Mouse (Mus musculus) B cell, adult 2 months (primary cell): Measurements from ENCODE around the gene Snapin.

Experiments used
- DNase-seq, 2 experiments: peaks; one replicate each; pipeline ENCODE4 v3.0.0; 2022

Snapin gene

GRCm38 (mm10) chr3:90490696-90491256 lies at the start of gene Snapin:
Gene Snapin (minus strand): TSS chr3:90491033.
- DNase-seq, result peak; percentile 96

- DNase-seq, result no peak
Observed at GRCm38 (mm10) chr3:90537905-90538296, 47.1 kb upstream of the Snapin start.

DNA sequence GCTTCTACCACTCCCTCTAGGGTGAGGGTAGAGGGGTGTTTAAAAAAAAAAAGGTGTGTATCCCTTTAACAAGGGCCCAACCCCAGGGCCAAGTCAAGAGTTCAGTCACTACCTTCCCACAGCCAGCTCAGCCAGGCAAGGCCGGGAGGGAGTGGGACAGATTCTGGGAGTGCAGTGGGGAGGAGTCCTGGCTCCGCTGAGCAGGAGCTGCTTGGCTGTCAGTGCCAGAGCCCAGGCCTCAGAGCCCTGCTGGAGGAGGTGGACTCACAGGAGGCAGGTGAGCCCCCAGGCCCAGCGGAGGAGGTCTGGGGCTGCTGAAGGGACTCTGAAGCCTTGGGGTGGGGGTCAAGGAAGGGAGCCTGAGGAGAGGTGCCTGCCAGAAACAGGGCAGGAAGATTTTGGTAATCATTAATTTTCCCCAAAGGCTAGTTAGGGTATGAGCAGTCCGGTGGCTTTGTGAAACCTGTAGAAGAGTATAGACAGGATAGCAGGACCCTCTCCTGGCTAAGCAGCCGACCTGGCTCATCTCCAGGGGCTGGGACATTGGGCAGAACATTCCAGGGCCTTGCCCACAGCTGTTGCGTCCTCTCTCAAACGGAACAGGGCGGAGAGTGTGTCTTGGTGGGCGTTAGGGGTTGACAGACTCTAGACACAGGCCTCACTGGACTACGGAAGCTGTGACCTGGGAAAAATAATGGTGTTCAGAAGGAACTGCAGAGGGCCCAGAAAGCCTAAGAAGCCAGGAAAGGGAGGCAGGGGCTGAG lies 46.5 kb upstream of the Snapin start, which contains the start of gene S100a16:
Gene S100a16, plus strand, starts transcription at position 114 of the 764 bp plus-strand sequence.
- no peak for DNase-seq

DNA sequence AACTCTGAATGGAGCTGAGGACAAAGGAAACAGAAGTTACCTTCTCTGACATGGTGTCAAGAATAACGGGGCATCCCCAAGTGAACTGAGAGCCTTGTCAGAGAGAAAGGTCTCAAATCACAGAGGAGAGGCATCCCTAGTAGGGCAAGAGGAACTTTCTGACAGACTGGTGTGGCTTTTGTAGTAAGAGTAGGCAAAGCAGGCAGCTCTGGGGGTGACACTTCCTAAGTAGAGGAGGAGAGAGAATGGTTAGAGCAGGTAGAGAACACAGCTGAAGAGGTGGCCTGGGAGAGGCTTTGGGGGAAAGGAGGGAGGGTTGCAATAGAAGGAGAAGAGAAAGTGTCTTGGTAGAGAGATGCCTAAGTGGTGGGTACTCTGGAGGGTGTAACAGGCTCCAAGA lies 44.6 kb upstream of the Snapin start:
- no peak for DNase-seq

DNA sequence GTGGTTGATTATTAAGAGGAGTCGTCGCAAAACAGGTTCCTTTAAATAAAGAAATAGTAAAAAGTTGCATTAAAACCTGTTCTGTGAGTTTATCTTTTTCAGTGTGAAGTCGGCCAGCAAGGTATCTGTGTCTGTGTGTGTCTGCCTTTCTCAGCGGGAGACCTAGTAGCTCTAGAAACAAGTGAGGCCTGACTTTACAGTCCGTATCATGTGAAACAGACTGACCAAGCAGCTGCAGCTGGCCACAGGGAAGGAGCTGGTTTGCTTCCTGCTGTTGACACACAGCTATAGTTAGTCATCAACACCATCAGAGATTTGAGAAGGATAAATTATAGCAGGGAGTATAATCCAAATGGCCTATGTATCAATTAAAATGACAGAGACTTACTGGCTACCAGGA lies 40.9 kb upstream of the Snapin start:
- no peak for DNase-seq

- DNase-seq, result no peak
Observed at GRCm38 (mm10) chr3:90527291-90527873, 36.5 kb upstream of the Snapin start.

DNA sequence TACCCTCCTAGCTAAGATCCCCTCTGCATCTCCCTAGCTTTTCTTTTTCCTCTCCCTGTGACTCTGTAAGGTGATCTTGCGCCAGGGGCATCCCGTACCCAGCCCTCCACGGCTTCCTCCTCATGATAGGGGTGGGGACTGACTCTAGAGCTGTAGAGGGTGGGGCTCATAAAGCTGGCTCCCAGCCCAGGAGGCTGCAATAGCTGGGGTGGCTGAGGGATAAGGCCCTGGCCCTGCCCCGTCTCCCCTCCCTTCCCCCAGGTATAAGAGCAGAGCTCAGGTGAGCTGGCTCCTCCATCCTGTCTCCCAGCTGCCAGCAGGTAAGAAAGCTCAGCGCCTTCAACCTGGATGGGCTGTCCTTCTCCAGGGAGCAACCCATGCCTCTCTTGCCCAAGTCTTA lies 35.7 kb upstream of the Snapin start, which contains the start of gene S100a14:
Gene S100a14, plus strand, starts transcription at position 277 of the 400 bp plus-strand sequence.
- no peak for DNase-seq

DNA sequence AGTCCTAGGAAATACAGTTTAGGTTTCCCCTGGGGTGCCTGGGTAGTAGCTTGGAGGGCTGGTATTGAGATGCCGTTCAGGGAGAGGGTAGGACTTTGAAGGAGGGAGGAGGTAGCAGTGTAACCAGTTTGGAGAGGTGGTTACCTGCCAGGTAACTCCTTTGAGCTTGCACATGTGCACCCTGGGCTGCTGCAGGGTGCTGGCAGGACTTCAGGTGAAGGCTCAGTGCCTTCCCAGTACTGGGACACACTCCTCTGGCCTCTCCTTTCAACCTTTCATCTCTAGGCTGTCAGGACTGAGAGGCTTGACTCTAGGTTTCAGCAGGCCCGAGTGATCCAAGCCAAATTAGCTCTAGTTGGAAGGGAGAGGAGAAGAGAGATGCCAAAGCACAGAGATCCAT lies 35.2 kb upstream of the Snapin start:
- DNase-seq, result no peak

GRCm38 (mm10) chr3:90525421-90525820 lies 34.6 kb upstream of the Snapin start:
- DNase-seq, result peak; percentile 32 to 43

DNA sequence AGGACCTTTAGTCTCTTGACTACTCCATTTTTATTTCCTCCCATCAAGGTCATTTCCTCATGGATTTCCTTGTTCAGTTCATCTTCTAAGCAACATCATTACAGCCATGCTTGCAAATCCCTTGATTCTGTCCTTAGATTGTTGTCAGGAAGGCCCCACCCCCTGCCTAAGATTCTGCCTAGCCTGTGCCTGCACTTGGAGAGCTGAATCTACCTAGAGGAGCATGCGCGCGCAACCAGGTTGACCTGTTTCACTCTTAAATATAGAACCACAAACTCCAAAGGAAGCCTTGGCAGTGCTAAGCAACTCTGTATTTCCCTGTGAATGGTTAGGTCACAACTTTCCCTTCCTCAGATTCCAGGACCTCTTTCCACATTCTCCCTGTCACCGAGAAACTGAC lies 26.9 kb upstream of the Snapin start:
- DNase-seq, result no peak

GRCm38 (mm10) chr3:90515789-90516188 lies 25.0 kb upstream of the Snapin start:
- DNase-seq, result no peak

DNA sequence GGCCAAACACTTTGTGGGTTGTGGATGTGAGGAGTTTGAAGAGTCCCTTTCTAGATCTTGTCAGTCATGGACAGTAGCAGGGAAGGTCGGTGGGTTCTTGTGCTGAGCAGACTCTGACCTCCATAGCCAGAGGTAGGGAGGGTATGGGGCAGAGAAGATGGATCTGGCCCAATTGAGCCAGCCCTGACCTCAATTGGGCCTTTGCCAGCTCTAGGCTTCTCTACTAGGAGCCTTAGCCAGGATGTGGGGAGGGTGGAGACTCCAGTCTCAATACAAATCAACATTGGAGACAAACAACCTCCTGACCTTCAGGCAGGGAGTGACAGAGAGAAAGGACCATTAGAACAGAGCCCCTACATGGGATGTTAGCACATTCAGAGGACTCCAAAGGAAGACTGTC lies 24.4 kb upstream of the Snapin start:
- no peak for DNase-seq

GRCm38 (mm10) chr3:90514691-90515090 lies 23.9 kb upstream of the Snapin start:
- peak; percentile 57 to 60 for DNase-seq

DNA sequence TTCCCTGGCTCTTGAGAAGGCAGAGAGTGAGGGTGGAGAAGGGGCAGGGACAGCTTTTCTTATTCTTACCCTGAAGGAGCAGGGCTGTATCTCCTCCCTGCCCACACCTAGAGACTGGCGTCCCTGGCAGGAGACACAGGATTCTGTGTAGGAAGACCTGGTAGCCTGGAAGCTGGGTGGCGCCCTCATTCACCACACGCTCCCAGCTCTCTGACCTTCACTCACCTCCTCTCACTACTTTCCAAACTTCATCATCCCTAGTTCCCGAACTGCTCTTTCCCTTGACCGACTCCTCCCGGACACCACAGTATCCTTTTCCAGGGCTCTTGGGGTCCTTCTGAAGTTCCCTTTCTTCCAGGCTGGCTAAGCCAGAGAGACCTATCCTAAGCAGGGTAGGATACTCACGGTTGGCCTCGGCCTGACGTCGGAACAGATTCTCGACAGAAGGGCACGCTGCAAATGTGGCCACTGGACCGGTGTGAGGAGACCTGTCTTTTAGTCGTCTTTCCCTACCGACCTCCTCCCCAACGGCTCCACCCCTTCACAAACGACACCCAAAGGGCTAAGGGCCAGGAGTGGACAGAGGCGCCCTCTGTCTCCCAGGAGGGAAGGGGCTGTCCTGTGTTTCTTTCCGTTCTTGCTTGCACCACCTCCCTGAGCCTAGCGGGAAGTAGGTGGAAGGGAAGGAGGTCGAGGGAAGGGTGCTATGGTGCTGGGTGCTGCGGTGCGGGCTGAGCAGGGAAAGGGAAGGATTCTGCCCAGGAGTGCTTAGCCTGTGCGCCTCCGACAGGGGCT lies 23.2 kb upstream of the Snapin start, which contains the start of the genes S100a1 and S100a13:
Gene S100a1, minus strand, starts transcription at position 597 of the 795 bp plus-strand sequence.
Gene S100a13, plus strand, starts transcription at position 640 of the 795 bp plus-strand sequence.
- DNase-seq, result peak; percentile 27 to 30

- no peak for DNase-seq
Observed at GRCm38 (mm10) chr3:90512948-90513642, 22.3 kb upstream of the Snapin start.

GRCm38 (mm10) chr3:90512276-90512675 lies 21.4 kb upstream of the Snapin start:
- no peak for DNase-seq

- no peak for DNase-seq
Observed at GRCm38 (mm10) chr3:90509747-90510123, 18.9 kb upstream of the Snapin start.

DNA sequence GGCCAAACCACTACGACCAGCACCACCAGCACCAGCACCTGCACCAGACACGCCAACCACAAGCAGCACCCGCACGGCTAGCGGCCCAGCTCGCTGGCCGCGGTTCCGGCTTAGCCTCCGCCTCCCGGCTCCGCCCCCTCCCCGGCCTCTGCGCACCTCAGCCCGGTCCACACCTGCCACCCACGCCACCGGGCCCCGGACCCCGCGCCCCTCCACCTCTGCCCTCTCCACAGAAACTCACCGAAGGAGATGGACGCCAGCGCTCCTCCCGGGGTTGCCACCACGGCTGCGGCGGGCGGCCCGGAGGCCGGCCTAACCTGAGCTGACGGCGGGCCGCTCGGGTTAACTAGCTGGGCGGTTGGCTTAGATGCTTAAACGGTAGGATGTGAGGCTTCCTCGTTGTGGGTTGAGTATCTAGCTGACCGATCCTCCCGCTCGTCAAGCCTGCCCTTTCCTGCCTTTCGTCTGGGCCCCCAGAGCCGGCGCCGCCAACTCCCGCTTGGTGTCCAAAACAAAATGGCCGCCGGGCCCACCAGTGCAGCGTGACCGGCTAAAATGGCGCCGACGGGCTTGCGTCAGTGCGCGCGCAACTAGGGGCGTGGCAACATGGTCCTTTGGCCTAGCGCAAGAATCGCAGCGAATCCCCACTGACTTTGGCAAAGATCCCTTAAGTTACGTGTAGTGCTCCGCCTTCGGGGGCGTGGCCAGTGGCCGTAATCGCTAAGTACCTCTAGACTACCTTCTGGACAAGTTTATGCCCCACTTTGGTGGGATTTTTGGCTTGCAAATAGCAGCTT lies 18.3 kb upstream of the Snapin start, which contains the start of gene Chtop:
Gene Chtop, minus strand, starts transcription at position 549 of the 797 bp plus-strand sequence.
- peak; percentile 99 for DNase-seq

DNA sequence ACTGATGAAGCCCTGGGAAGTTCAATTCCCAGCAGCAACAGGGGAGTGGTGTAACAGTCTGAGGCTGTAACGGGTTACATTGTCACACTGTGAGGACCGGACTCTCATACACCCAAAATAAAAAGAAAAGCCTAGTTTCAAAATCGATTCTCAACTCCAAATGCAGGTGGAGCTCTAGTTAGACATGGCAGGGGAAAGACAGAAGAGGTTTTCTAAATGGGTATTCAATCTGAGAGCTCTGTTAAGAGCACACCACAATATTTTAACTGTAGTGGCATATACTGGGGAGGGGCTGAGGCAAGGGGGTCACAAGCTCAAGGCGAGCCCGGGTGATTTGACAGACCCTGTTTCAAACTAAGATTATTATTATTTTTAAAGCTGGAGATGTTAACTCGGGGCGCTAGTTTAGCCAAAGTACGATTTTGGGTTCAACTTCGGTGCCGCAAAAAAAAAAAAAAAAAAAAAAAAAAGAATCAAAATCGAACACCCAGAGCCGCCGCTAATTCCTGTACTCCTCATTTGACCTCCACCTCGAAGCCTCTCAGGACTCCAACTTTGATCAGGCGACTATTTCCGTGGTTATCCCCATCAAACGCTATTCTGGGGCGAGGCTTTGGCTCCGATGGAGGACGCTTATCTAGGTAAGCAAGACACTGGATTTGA lies 17.6 kb upstream of the Snapin start:
- no peak for DNase-seq

GRCm38 (mm10) chr3:90506362-90506761 lies 15.5 kb upstream of the Snapin start:
- DNase-seq, result no peak

GRCm38 (mm10) chr3:90505216-90505615 lies 14.4 kb upstream of the Snapin start:
- DNase-seq, result no peak
